Mouse (Mus musculus) stomach, embryonic 14.5 days (tissue): ENCODE measurements around the gene Gm20547. TPM values are rescaled to one million over a fixed set of nuclear protein-coding genes. Genes with fewer than 3 reads are reported as not detected.

Experiments used
- ATAC-seq: fragments of 200-750 bp; cut with Nextera tagmentation; 2 replicates; pipeline ENCODE4 v1.8.0; 2017; ENCODE audit warnings: low read depth, moderate TSS enrichment; ENCODE audit not compliant: insufficient number of reproducible peaks, insufficient read depth, low FRiP score
- H3K27ac ChIP-seq: fragments of 300-500 bp; sonication (generic); 2 replicates; pipeline ENCODE4 v1.5.1; 2014; ENCODE audit warnings: mild to moderate bottlenecking, low read length, moderate library complexity, mixed read lengths
- H3K27me3 ChIP-seq: fragments of 300-500 bp; sonication (generic); 2 replicates; pipeline ENCODE4 v1.6.1; 2014; ENCODE audit warnings: low read length, control low read depth, mixed read lengths; ENCODE audit not compliant: control insufficient read depth, insufficient read depth
- H3K36me3 ChIP-seq: fragments of 300-500 bp; sonication (generic); 2 replicates; pipeline ENCODE4 v1.6.1; 2014; ENCODE audit warnings: mild to moderate bottlenecking, control low read depth, low read length, moderate library complexity, mixed read lengths; ENCODE audit not compliant: control insufficient read depth, insufficient read depth
- H3K4me1 ChIP-seq: fragments of 300-500 bp; sonication (generic); 2 replicates; pipeline ENCODE4 v1.6.1; 2014; ENCODE audit warnings: low read length, control low read depth, mixed read lengths; ENCODE audit not compliant: control insufficient read depth, insufficient read depth
- H3K4me2 ChIP-seq: fragments of 300-500 bp; sonication (generic); replicated peaks from 2 replicates; pipeline ENCODE4 v1.6.1; 2014; ENCODE audit warnings: low read depth, low read length, control low read depth
- H3K4me3 ChIP-seq: fragments of 300-500 bp; sonication (generic); 2 replicates; pipeline ENCODE4 v1.5.1; 2014; ENCODE audit warnings: low read depth, low read length, control low read depth
- H3K9ac ChIP-seq: fragments of 300-500 bp; sonication (generic); replicated peaks from 2 replicates; pipeline ENCODE4 v1.6.1; 2014; ENCODE audit warnings: low read depth, mild to moderate bottlenecking, control low read depth, low read length, moderate library complexity, mixed read lengths
- H3K9me3 ChIP-seq: fragments of 300-500 bp; sonication (generic); 2 replicates; pipeline ENCODE4 v1.6.1; 2016; ENCODE audit warnings: low read depth, low read length, control low read depth; ENCODE audit not compliant: control insufficient read depth
- WGBS: fragments of 180-500 bp; shearing (Covaris S2); extraction: QIAGEN DNeasy Blood & Tissue Kit; methylation state at CpG from one replicate; pipeline ENCODE4 v1.1.7; 2014; 5-methylcytosine and 5-hydroxymethylcytosine counted together
- polyA plus RNA-seq: library from polyadenylated mRNA; unstranded; fragments of >200 nt; fragmentation: Nextera tagmentation; extraction: Ambion mirVana; gene quantifications from 2 replicates; pipeline ENCODE4 v1.2.1, GENCODE M21; 2014

Gm20547 gene
- polyA plus RNA-seq, 1 experiment from 2014 or later = not detected

DNA sequence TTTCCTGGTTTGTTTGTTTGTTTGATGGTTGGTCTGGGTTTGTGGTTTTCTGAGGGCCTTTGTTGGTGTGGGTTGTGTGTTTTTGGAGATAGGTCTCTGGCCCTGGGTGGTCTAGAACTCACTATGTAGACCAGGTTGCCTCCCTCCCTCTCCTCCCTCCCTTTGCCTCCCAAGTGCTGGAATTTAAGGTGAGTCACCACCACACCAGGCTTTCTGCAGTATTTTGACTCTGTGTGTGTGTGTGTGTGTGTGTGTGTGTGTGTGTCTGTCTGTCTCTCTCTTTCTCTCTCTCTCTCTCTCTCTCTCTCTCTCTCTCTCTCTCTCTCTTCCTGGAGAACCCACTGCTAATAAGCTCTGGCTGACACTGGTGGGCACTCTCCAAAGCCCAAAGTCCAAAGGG lies 676 bp downstream of the Gm20547 start:
- Histone ChIP-seq H3K9ac (no peak overlapping the region), H3K36me3 (no peaks in the 10 kb centered on the region), H3K27me3 (no peaks in the 10 kb centered on the region), H3K9me3 (no peaks in the 10 kb centered on the region), H3K4me1 (0 out of 2 replicates have a peak, but pooled peaks cover 3% of the 10 kb centered on the region), H3K4me3 (no peak overlapping the region), H3K27ac (no peak overlapping the region), H3K4me2 (no peak overlapping the region)
- ATAC-seq = no peak

DNA sequence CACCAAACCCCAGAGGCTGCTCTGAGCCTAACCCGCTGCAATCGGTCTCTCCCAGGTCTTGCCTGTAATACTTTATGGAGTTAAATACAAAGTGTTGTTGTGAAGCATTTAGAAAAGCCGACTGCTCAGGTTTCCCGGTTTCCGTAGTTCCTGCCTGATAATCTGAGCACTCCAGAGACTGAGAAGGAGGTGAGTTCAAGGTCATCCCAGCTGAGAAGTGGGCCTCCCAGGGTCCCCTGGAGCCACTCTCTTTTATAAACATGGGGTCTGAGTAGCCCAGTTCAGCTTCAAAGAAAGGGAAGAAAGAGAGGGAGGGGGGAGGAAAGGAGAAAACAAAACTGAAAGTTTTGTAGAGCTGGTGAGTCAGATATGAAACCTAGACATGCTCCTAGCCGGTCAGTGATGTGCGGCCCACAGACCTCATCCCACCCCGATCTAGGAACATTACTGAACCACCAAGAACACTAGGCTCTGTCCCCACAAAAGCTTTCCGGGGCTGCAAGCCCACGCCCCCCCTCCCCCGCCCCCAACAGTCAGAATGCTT lies 2.4 kb downstream of the Gm20547 start, which contains the start of gene Zbtb12:
Gene Zbtb12, plus strand, starts transcription at position 148 of the 544 bp plus-strand sequence.
- WGBS = 56% methylated on average over 11 of the region's 11 CpGs
- Histone ChIP-seq H3K36me3 (no peaks in the 10 kb centered on the region), H3K9ac (no peak within 1 kb of the TSS), H3K9me3 (no peaks in the 10 kb centered on the region), H3K4me3 (no peak within 1 kb of the TSS), H3K27me3 (no peaks in the 10 kb centered on the region), H3K4me1 (0 out of 2 replicates have a peak, but pooled peaks cover 3% of the 10 kb centered on the region), H3K27ac (no peak within 1 kb of the TSS), H3K4me2 (no peak within 1 kb of the TSS)
- ATAC-seq = no peak

DNA sequence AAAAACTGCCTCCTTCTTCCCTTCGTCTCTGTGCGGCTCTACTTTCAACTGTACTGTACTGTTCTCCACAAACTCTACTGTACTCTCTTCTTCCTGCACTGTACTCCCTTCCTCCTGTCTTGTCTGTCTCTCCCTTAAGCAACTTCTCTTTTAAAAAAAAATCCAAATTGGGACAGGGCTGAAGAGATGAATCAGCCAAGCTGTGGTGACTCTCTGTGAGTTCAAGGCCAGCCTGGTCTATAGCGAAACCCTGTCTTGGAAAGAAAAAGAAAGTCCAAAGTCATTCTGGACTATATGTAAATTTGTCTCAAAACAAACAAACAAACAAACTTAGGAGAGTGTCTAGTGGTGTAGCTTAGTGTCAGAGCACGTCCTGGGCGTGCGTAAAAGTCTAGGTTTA lies 7.5 kb downstream of the Gm20547 start:
- H3K4me3 ChIP-seq = no peak overlapping the region
- no peaks in the 10 kb centered on the region for H3K9me3 ChIP-seq
- 84% methylated on average over 6 of the region's 6 CpGs for WGBS
- no peaks in the 10 kb centered on the region for H3K27me3 ChIP-seq
- no peak overlapping the region for H3K9ac ChIP-seq
- no peak overlapping the region for H3K4me2 ChIP-seq
- H3K4me1 ChIP-seq = 0 out of 2 replicates have a peak, but pooled peaks cover 1% of the 10 kb centered on the region
- H3K27ac ChIP-seq = no peak overlapping the region
- H3K36me3 ChIP-seq = no peaks in the 10 kb centered on the region
- no peak for ATAC-seq

DNA sequence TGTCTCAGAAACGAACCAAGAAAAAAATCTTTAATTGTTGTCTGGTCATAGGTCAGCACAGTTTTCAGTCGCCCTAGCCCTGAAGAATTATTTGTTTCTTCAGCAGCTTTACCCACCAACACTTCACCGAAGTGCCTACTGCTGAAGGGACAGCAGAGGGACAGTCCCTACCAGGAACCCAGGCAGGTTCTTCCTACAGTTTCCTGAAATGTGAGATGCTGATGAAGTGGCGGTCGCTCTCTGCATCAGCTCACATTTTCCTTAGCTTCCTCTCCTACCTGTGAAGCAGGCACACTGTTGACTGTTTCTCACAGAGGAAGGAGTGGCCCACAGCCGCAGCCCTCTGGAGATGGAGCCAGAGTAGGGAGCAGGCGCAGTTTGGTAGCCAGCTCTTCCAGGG lies 15.9 kb downstream of the Gm20547 start:
- Histone ChIP-seq H3K27me3 (no peaks in the 10 kb centered on the region), H3K4me2 (no peak overlapping the region), H3K9ac (no peak overlapping the region), H3K9me3 (no peaks in the 10 kb centered on the region), H3K27ac (no peak overlapping the region), H3K4me3 (no peak overlapping the region), H3K4me1 (no peaks in the 10 kb centered on the region), H3K36me3 (no peaks in the 10 kb centered on the region)
- ATAC-seq = no peak
- WGBS = 52% methylated on average over 7 of the region's 7 CpGs

DNA sequence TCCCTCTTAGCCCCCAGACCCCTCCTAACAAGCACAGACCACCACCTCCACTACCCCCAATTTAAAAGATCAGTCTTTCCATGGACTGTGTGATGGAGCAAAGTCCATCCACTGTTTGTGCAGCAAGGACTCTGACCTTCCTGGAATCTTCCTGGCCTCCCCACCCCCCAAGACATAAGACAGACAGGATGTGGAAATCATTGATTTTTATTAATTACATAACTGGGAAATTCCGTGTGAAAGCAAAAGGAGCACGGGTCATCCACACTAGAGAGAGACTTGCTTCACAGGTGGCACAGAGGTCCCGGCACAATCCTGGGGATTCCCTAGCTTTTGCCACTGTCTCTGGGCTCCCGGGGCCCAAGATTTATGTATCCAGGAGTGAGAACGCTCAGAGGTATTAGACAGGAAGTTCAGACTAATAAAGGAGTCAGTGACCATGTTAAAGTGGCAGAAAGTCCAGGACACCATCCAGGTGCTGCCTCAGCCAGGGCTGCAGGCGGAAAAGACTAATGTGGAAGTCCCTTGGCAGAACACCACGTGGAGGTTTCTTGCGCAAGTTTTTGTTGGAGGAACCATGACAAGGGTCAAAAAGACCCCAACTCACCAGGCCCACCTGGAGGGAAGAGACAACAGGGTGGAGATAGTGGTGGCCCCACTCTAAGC lies 19.3 kb downstream of the Gm20547 start, which contains the start of gene Cfb:
Gene Cfb, minus strand, starts transcription at position 103 of the 666 bp plus-strand sequence.
- no peaks in the 10 kb centered on the region for H3K36me3 ChIP-seq
- H3K4me3 ChIP-seq = no peak within 1 kb of the TSS
- H3K4me2 ChIP-seq = no peak within 1 kb of the TSS
- no peaks in the 10 kb centered on the region for H3K4me1 ChIP-seq
- H3K27ac ChIP-seq = no peak within 1 kb of the TSS
- H3K9ac ChIP-seq = no peak within 1 kb of the TSS
- 0 out of 2 replicates have a peak, but pooled peaks have one; percentile 19 for ATAC-seq
- H3K27me3 ChIP-seq = no peaks in the 10 kb centered on the region
- H3K9me3 ChIP-seq = no peaks in the 10 kb centered on the region
- WGBS = 41% methylated on average over 8 of the region's 8 CpGs

DNA sequence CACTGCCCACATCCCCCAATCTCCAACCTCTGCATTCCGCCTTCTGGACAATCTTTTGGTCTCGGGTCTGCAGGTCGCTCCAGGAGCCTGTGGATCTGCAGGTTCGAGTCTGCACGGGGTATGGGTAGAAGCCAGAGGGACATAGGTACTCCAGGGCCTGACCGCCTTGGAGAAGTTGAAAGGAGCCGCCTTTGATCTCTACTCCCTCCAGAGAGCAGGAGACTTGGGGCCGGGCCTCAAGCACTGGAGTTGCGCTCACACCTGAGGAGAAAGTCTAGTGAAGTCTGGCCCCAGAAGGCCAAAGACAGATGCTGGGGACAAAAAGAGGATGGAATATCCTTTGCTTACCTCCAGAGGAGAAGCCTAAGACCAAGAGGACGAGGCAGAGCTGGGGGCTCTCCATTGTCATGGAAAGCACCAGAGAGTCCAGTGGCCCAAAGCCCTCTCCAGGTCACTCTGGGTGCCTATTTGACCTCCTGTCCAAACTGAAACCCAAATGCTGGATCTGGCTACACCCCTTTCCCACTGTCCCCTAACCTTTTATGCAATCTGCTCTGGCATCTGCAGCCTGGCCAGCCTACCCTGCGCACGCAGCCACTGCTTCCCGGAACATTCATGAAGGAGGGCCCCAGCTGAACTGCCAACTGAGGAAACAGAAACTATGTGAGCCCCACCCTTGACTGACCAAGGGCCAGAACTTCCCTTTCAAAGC lies 20.0 kb downstream of the Gm20547 start:
- Histone ChIP-seq H3K27ac (no peak overlapping the region), H3K36me3 (peaks cover 5% of the 10 kb centered on the region), H3K4me3 (no peak overlapping the region), H3K4me1 (no peaks in the 10 kb centered on the region), H3K9me3 (no peaks in the 10 kb centered on the region), H3K4me2 (no peak overlapping the region), H3K9ac (no peak overlapping the region), H3K27me3 (no peaks in the 10 kb centered on the region)
- peak; percentile 47; the same call in 1 of the 2 replicates for ATAC-seq
- WGBS = 65% methylated on average over 13 of the region's 13 CpGs

DNA sequence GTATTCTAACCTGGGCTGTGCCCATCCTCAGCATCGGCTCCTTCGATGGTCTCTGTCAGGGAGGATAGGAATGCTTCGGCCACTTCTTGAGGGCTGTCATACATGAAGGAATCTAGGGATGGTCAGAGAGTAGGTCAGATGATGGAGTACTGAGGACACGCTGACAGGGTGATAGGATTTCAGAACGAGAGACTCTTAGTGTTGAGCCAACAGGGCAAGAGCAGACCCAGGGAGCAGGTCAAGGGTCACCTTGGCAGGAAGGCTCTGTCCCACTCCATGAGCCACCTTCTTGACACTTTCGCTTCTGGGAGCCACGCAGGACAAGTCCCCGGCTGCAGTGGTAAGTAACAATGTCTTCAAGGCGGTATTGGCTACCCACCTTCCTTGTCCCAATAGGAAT lies 21.3 kb downstream of the Gm20547 start:
- ATAC-seq = no peak
- peaks cover 14% of the 10 kb centered on the region for H3K36me3 ChIP-seq
- H3K4me2 ChIP-seq = no peak overlapping the region
- H3K4me1 ChIP-seq = no peaks in the 10 kb centered on the region
- H3K27ac ChIP-seq = no peak overlapping the region
- no peaks in the 10 kb centered on the region for H3K9me3 ChIP-seq
- no peak overlapping the region for H3K4me3 ChIP-seq
- no peak overlapping the region for H3K9ac ChIP-seq
- WGBS = 85% methylated on average over 9 of the region's 9 CpGs
- H3K27me3 ChIP-seq = no peaks in the 10 kb centered on the region

DNA sequence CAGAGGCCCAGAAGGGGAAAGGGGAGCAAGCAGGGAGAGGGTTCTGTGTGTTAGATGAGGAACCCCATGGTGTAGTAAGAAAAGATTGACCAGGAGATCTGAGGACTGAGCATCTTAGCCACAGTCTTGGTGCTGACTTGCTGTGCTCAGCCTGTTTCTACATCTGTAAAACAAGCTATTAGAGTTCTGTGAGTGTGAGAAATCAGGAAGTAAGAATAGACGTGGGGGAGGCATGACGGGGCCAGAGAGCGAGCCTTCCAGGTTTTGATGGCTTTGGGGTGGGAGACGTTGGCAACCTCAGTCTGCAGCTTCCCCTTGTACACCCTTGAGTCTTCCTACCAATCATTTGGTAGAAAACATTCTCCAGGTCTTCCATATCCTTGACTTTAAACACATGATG lies 23.2 kb downstream of the Gm20547 start:
- no peak overlapping the region for H3K4me3 ChIP-seq
- H3K4me1 ChIP-seq = no peaks in the 10 kb centered on the region
- H3K9ac ChIP-seq = no peak overlapping the region
- peaks cover 27% of the 10 kb centered on the region for H3K36me3 ChIP-seq
- no peak overlapping the region for H3K27ac ChIP-seq
- no peak overlapping the region for H3K4me2 ChIP-seq
- H3K27me3 ChIP-seq = no peaks in the 10 kb centered on the region
- no peaks in the 10 kb centered on the region for H3K9me3 ChIP-seq
- ATAC-seq = no peak
- 74% methylated on average over 4 of the region's 4 CpGs for WGBS
